Comparison of ENCODE assay signal across 9 mouse cellular contexts in the genomic region with DNA sequence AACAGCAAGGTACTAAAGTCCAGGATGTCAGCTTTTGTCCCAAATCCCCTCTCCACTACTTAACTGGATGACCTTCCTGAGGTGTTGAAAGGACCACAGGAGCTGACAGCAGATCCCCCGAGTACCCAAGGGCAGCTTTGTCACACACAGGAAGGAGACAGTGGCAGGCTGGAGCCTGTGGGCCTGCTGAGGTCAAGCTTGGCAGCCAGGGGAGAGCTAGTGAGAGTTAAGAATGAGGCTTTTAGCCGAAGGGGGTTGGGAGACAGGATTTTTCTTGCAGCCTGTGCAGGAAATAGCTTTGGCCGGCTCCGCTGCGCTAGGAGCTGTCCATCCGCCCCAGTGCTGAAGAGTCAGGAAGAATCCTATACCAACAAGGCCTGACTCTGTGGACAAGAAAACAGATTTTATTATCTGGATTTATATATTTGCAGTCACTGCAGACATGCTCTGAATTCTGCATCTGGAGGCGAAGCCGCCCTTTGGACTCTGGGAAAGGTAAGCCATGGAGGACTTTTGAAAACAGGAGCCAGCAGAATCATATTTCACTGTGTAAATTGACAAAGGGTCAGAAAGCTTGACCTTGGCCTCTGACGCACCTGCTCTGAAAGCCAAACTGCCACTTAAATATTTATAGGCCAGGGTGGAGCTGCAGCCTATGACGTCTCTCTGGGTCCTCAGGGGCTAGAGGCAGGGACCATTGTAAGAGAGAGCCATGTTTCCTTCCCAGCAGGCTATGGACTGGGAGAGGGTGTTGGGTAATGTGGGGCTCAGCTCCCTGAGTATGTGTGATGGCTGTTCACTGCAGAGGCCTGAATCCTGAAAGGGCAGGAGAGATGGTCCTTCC. TPM values are rescaled to one million over a fixed set of nuclear protein-coding genes. Genes with fewer than 3 reads are reported as not detected.
DNase-seq lines count a peak whose midpoint lies in the region; ATAC-seq and TF ChIP-seq lines count a peak whose summit lies in the region.
"Had no signal": no experiment of that assay in that cellular context is flagged by ENCODE, and none has a peak within 500 bp of the region (broad histone marks: within the 10 kb centered on the region; RNA-seq: fewer than 3 reads in every experiment).

No protein-coding gene starts in this region.

- no peak for TF ChIP-seq POLR2A in limb, embryonic 14.5 days (IDR thresholded peaks at IDR 0.05; ENCODE audit: borderline replicate concordance, extremely low read depth, insufficient read depth, insufficient read length)

- no peak overlapping the region for H3K4me2 ChIP-seq in intestine, embryonic 14.5 days (ENCODE audit: low read length)
- H3K4me2 ChIP-seq in intestine, postnatal 0 days (replicated peaks; ENCODE audit: low read depth), result no peak overlapping the region
- H3K4me2 ChIP-seq in limb, embryonic 14.5 days (replicated peaks; ENCODE audit: low read depth, low read length, severe bottlenecking), result no peak overlapping the region
- H3K4me2 ChIP-seq: limb, embryonic 13.5 days had no signal

- H3K27ac ChIP-seq in intestine, embryonic 14.5 days (ENCODE audit: low read depth), result no peak overlapping the region
- no peak overlapping the region for H3K27ac ChIP-seq in intestine, postnatal 0 days (ENCODE audit: low read depth, low read length)
- H3K27ac ChIP-seq in limb, embryonic 14.5 days (replicated peaks; ENCODE audit: low read depth, low read length), result no peak overlapping the region
- H3K27ac ChIP-seq: limb, embryonic 13.5 days had no signal

- no peaks in the 10 kb centered on the region for H3K9me3 ChIP-seq in intestine, embryonic 14.5 days (ENCODE audit: control insufficient read depth, low read length)
- H3K9me3 ChIP-seq in intestine, postnatal 0 days (ENCODE audit: control insufficient read depth), result no peaks in the 10 kb centered on the region
- H3K9me3 ChIP-seq in limb, embryonic 14.5 days (ENCODE audit: control insufficient read depth, low read length), result no peaks in the 10 kb centered on the region
- H3K9me3 ChIP-seq: limb, embryonic 13.5 days had no signal

- no peak overlapping the region for H3K4me3 ChIP-seq in intestine, embryonic 14.5 days (ENCODE audit: low read depth, low read length)
- H3K4me3 ChIP-seq in intestine, postnatal 0 days (ENCODE audit: low read depth, low read length), result no peak overlapping the region
- H3K4me3 ChIP-seq in limb, embryonic 14.5 days (replicated peaks; ENCODE audit: low read length), result no peak overlapping the region
- H3K4me3 ChIP-seq: limb, embryonic 13.5 days had no signal

- no peak for TF ChIP-seq CTCF in intestine, postnatal 0 days (IDR thresholded peaks at IDR 0.05; ENCODE audit: low read depth)

- peak; percentile 43 for ATAC-seq in intestine, embryonic 14.5 days (replicated peaks; ENCODE audit: low FRiP score, low TSS enrichment, low read depth)
- ATAC-seq in intestine, postnatal 0 days, result no peak
- no peak for ATAC-seq in limb, embryonic 14.5 days (ENCODE audit: low FRiP score, low read depth)

- no peaks in the 10 kb centered on the region for H3K27me3 ChIP-seq in intestine, embryonic 14.5 days (replicated peaks; ENCODE audit: control insufficient read depth, insufficient read depth, low read length)
- H3K27me3 ChIP-seq in intestine, postnatal 0 days (replicated peaks; ENCODE audit: control insufficient read depth, insufficient read depth, low read length), result no peaks in the 10 kb centered on the region
- no peaks in the 10 kb centered on the region for H3K27me3 ChIP-seq in limb, embryonic 14.5 days (ENCODE audit: control insufficient read depth, insufficient read depth, low read length)
- H3K27me3 ChIP-seq: limb, embryonic 13.5 days had no signal

- no peaks in the 10 kb centered on the region for H3K36me3 ChIP-seq in intestine, embryonic 14.5 days (ENCODE audit: control insufficient read depth, insufficient read depth, low read length)
- no peaks in the 10 kb centered on the region for H3K36me3 ChIP-seq in intestine, postnatal 0 days (ENCODE audit: control insufficient read depth, insufficient read depth)
- H3K36me3 ChIP-seq in limb, embryonic 14.5 days (ENCODE audit: control insufficient read depth, insufficient read depth, low read length), result no peaks in the 10 kb centered on the region
- H3K36me3 ChIP-seq: limb, embryonic 13.5 days had no signal

- WGBS in intestine, embryonic 14.5 days, result 5% methylated on average over 10 of the region's 10 CpGs
- whole genome bisulfite sequencing in intestine, postnatal 0 days, result 5% methylated on average over 10 of the region's 10 CpGs
- 4% methylated on average over 10 of the region's 10 CpGs for WGBS in limb, embryonic 14.5 days

- peak; percentile 98 for DNase-seq in intestine, embryonic 14.5 days (ENCODE audit: low spot score)
- DNase-seq in adrenal gland, postnatal 14 days, result peak; percentile 83
- DNase-seq in heart, postnatal 4 days, result peak; percentile 87
- DNase-seq in limb, embryonic 14.5 days (ENCODE audit: low spot score), result peak; percentile 87
- peak; percentile 34 for DNase-seq in ovary, postnatal 10 days (ENCODE audit: low spot score)
- DNase-seq in frontal cortex, adult 2 months (ENCODE audit: extremely low spot score in 1 of 2, low spot score in 1 of 2), result no peak
- no peak for DNase-seq in spleen, adult 12 weeks (ENCODE audit: low spot score)

- no peaks in the 10 kb centered on the region for H3K4me1 ChIP-seq in intestine, embryonic 14.5 days (replicated peaks; ENCODE audit: control insufficient read depth, insufficient read depth, low read length)
- no peaks in the 10 kb centered on the region for H3K4me1 ChIP-seq in intestine, postnatal 0 days (replicated peaks; ENCODE audit: control insufficient read depth, insufficient read depth, low read length)
- H3K4me1 ChIP-seq in limb, embryonic 14.5 days (ENCODE audit: control insufficient read depth, insufficient read depth, low read length), result no peaks in the 10 kb centered on the region
- H3K4me1 ChIP-seq: limb, embryonic 13.5 days had no signal

- H3K9ac ChIP-seq in intestine, embryonic 14.5 days (ENCODE audit: low read length), result no peak overlapping the region
- no peak overlapping the region for H3K9ac ChIP-seq in intestine, postnatal 0 days (ENCODE audit: low read depth, low read length)
- H3K9ac ChIP-seq in limb, embryonic 14.5 days (ENCODE audit: low read depth, low read length, severe bottlenecking), result no peak overlapping the region
- H3K9ac ChIP-seq: limb, embryonic 13.5 days had no signal

RNA-seq across cellular contexts. Expression of gene Rimbp2, which starts 35.9 kb away (rescaled TPM):
- polyA plus RNA-seq in intestine, embryonic 14.5 days (2014; fragmentation: Nextera tagmentation; extraction: Ambion mirVana), result 0.51 and 0.72 TPM in 2 replicates
- 0.13 and 0.34 TPM in 2 replicates for polyA plus RNA-seq in intestine, postnatal 0 days (2015; fragmentation: Nextera tagmentation; extraction: Ambion mirVana)
- 5.7 and 6.0 TPM in 2 replicates for total RNA-seq in adrenal gland, postnatal 14 days (2021)
- total RNA-seq in heart, postnatal 4 days (2021), result under 1 TPM; 0.05 to 0.25 TPM
- polyA plus RNA-seq in limb, embryonic 14.5 days (2012; rRNA removed), result 0.27 and 0.30 TPM in 2 replicates
- polyA plus RNA-seq in limb, embryonic 14.5 days (2014; fragmentation: Nextera tagmentation; extraction: Ambion mirVana), result 0.03 and 0.11 TPM in 2 replicates
- 100 and 102 TPM in 2 replicates for polyA plus RNA-seq in frontal cortex, adult 2 months (2012; rRNA removed)

Comparison
In these comparisons a context has a peak if more than half of its experiments do, and no peak if none do; other contexts are left out.
1. DNase-seq: peak in intestine, embryonic 14.5 days (single experiment), adrenal gland, postnatal 14 days (single experiment), heart, postnatal 4 days (single experiment), limb, embryonic 14.5 days (single experiment) and ovary, postnatal 10 days (single experiment); none in frontal cortex, adult 2 months (0 of 2) and spleen, adult 12 weeks (single experiment).
2. RNA of gene Rimbp2, which starts 35.9 kb away (polyA plus RNA-seq): 100 to 102 TPM in frontal cortex, adult 2 months; 0.51 to 0.72 TPM in intestine, embryonic 14.5 days, 0.03 to 0.30 TPM in limb, embryonic 14.5 days and 0.13 to 0.34 TPM in intestine, postnatal 0 days; every median in the first group is over 10 times any median in the second.